In genomic region chr15:95527461-95527947, GRCm38 (mm10) we compare ENCODE assay signal across 9 mouse cellular contexts. TPM values are rescaled to one million over a fixed set of nuclear protein-coding genes. Genes with fewer than 3 reads are reported as not detected.
DNase-seq lines count a peak whose midpoint lies in the region; ATAC-seq and TF ChIP-seq lines count a peak whose summit lies in the region.
"Had no signal": no experiment of that assay in that cellular context is flagged by ENCODE, and none has a peak within 500 bp of the region (broad histone marks: within the 10 kb centered on the region; RNA-seq: fewer than 3 reads in every experiment).

No protein-coding gene starts in this region.

- intact Hi-C loops in heart, postnatal 36 days (cut with DNase I) = no loop called here

- peaks cover 4 to 8% of the 10 kb centered on the region in 2 experiments; a peak in 3 of 4 replicates for H3K4me1 ChIP-seq in heart, embryonic 14.5 days (ENCODE audit: control insufficient read depth in 2 of 2, insufficient read depth in 2 of 2, low read length in 2 of 2)
- H3K4me1 ChIP-seq in ES-E14 (ENCODE audit: control insufficient read depth in 2 of 2, insufficient read depth in 2 of 2, low read length in 2 of 2, poor library complexity in 1 of 2) = no peaks in the 10 kb centered on the region
- H3K4me1 ChIP-seq in forebrain, embryonic 10.5 days = peaks cover 36% of the 10 kb centered on the region
- H3K4me1 ChIP-seq in liver, embryonic 13.5 days (replicated peaks) = no peaks in the 10 kb centered on the region

- in situ Hi-C loops in ES-E14 (cut with MboI; ENCODE audit: low sequenced_read_pairs in 2 of 2, unreplicated experiment in 2 of 2) = no loop called here

- H3K4me2 ChIP-seq in heart, embryonic 14.5 days (ENCODE audit: low read length) = peak overlapping the region; percentile 86
- peak overlapping the region; percentile 54 for H3K4me2 ChIP-seq in liver, embryonic 13.5 days

- no peak for ATAC-seq in heart, embryonic 14.5 days (ENCODE audit: insufficient number of reproducible peaks, insufficient read depth, low FRiP score, low read depth)
- ATAC-seq in liver, embryonic 13.5 days (ENCODE audit: low read depth) = no peak
- ATAC-seq in megakaryocyte-erythroid progenitor cell, adult 5-6 weeks (replicated peaks; ENCODE audit: low FRiP score, low TSS enrichment, poor library complexity, severe bottlenecking) = no peak

- no peak overlapping the region for H3K27ac ChIP-seq in heart, embryonic 14.5 days (replicated peaks in 1 of 2; ENCODE audit: control insufficient read depth in 1 of 2, insufficient read depth in 1 of 2, low read depth in 2 of 2, low read length in 2 of 2)
- H3K27ac ChIP-seq in ES-E14 (ENCODE audit: insufficient read depth, low read depth, low read length, poor library complexity, severe bottlenecking) = no peak overlapping the region
- H3K27ac ChIP-seq in forebrain, embryonic 10.5 days = peak overlapping the region; percentile 92
- no peak overlapping the region for H3K27ac ChIP-seq in liver, embryonic 13.5 days

- no peaks in the 10 kb centered on the region for H3K9me3 ChIP-seq in heart, embryonic 14.5 days (ENCODE audit: control insufficient read depth, low read length)
- H3K9me3 ChIP-seq in ES-E14 (ENCODE audit: control insufficient read depth, insufficient read depth, low read depth, low read length) = no peaks in the 10 kb centered on the region
- no peaks in the 10 kb centered on the region for H3K9me3 ChIP-seq in forebrain, embryonic 10.5 days
- H3K9me3 ChIP-seq in liver, embryonic 13.5 days (replicated peaks) = no peaks in the 10 kb centered on the region

- H3K27me3 ChIP-seq in heart, embryonic 14.5 days (ENCODE audit: control insufficient read depth, insufficient read depth, low read length) = peaks cover 57% of the 10 kb centered on the region
- peaks cover 35% of the 10 kb centered on the region for H3K27me3 ChIP-seq in forebrain, embryonic 10.5 days (ENCODE audit: poor library complexity, severe bottlenecking)
- peaks cover 36% of the 10 kb centered on the region for H3K27me3 ChIP-seq in liver, embryonic 13.5 days

- DNase-seq in heart, postnatal 36 days = no peak
- DNase-seq in ES-E14 (ENCODE audit: low read depth, low spot score) = no peak
- DNase-seq in forebrain, embryonic 10.5 days (ENCODE audit: extremely low spot score, low spot score) = peak; percentile 52
- DNase-seq in liver, embryonic 13.5 days = no peak
- DNase-seq in natural killer cell, adult 2 months (ENCODE audit: low spot score in 2 of 2) = no peak
- no peak for DNase-seq in T-cell, adult 2 months (ENCODE audit: low spot score)

- no peaks in the 10 kb centered on the region for H3K36me3 ChIP-seq in heart, embryonic 14.5 days (ENCODE audit: control insufficient read depth, insufficient read depth, low read length)
- no peaks in the 10 kb centered on the region for H3K36me3 ChIP-seq in ES-E14 (ENCODE audit: control insufficient read depth, insufficient read depth, low read length, poor library complexity, severe bottlenecking)
- H3K36me3 ChIP-seq in forebrain, embryonic 10.5 days (replicated peaks) = no peaks in the 10 kb centered on the region
- H3K36me3 ChIP-seq in liver, embryonic 13.5 days = no peaks in the 10 kb centered on the region

- H3K4me3 ChIP-seq in heart, embryonic 14.5 days (ENCODE audit: control insufficient read depth in 1 of 2, insufficient read depth in 1 of 2, low read depth in 1 of 2, low read length in 2 of 2) = peak overlapping the region; percentile 41 to 50
- peak overlapping the region; percentile 58 to 82 for H3K4me3 ChIP-seq in ES-E14 (ENCODE audit: insufficient read depth in 1 of 2, low read depth in 1 of 2, low read length in 2 of 2, poor library complexity in 1 of 2, severe bottlenecking in 1 of 2)
- peak overlapping the region; percentile 81 for H3K4me3 ChIP-seq in forebrain, embryonic 10.5 days
- peak overlapping the region; percentile 38; the same call in 1 of the 2 replicates for H3K4me3 ChIP-seq in liver, embryonic 13.5 days (replicated peaks)

- H3K9ac ChIP-seq in heart, embryonic 14.5 days (ENCODE audit: low read length) = no peak overlapping the region
- H3K9ac ChIP-seq in ES-E14 (ENCODE audit: insufficient read depth, low read depth, low read length, poor library complexity, severe bottlenecking) = 0 out of 2 replicates have a peak overlapping the region, but pooled peaks have one; percentile 31
- H3K9ac ChIP-seq in liver, embryonic 13.5 days = no peak overlapping the region

- WGBS in heart, embryonic 14.5 days = under 1% methylated on average over 28 of the region's 28 CpGs
- 0% methylated on average over 28 of the region's 28 CpGs for WGBS in forebrain, embryonic 10.5 days
- 2% methylated on average over 28 of the region's 28 CpGs for WGBS in liver, embryonic 13.5 days (ENCODE audit: insufficient replicate concordance)

TF ChIP-seq in ES-E14, 5 proteins besides CTCF, POLR2A, EP300 and RAD21:
- TF ChIP-seq ZNF384 (IDR thresholded peaks at IDR 0.05; ENCODE audit: low read depth, low read length) = no peak

RNA-seq across cellular contexts. Expression of gene Nell2, which starts 0.9 kb away (rescaled TPM):
- 0.70 and 2.0 TPM in 2 replicates for polyA plus RNA-seq in heart, embryonic 14.5 days (2014; fragmentation: Nextera tagmentation; extraction: Ambion mirVana)
- total RNA-seq in heart, postnatal 36 days (2021) = under 1 TPM in 1 of 2 experiments, not detected in 1; 0.08 TPM
- 1.6 and 3.4 TPM in 2 replicates for total RNA-seq in ES-E14 (2012; rRNA removed)
- 35.8 and 39.6 TPM in 2 replicates for polyA plus RNA-seq in forebrain, embryonic 10.5 days (2016; fragmentation: Nextera tagmentation; extraction: Ambion mirVana)
- polyA plus RNA-seq in liver, embryonic 13.5 days (2015; fragmentation: Nextera tagmentation; extraction: Ambion mirVana) = 0.55 and 0.60 TPM in 2 replicates
- total RNA-seq in megakaryocyte-erythroid progenitor cell, adult 5-6 weeks (2014; fragmentation: Nextera tagmentation) = not detected in 2 replicates
- total RNA-seq in megakaryocyte-erythroid progenitor cell, adult 5-6 weeks (2017) = not detected in 2 replicates
- total RNA-seq: MEL had no signal
